Mouse (Mus musculus) heart, embryonic 10.5 days (tissue): Measurements from ENCODE around the gene Olfr470. TPM values are rescaled to one million over a fixed set of nuclear protein-coding genes. Genes with fewer than 3 reads are reported as not detected.
"Not testable (repeated sequence)": the region's sequence is repeated elsewhere in the genome, so short reads cannot be mapped to it uniquely, and the experiment has no call there.

Experiments
- DNase-seq: peaks from one replicate; pipeline ENCODE4 v3.0.0-alpha.2; 2017; ENCODE audit warnings: low spot score
- H3K27ac ChIP-seq: fragments of 300-500 bp; sonication (generic); 2 replicates; pipeline ENCODE4 v1.5.1; 2016; ENCODE audit warnings: mild to moderate bottlenecking
- H3K27me3 ChIP-seq: fragments of 300-500 bp; sonication (generic); 2 replicates; pipeline ENCODE4 v1.6.1; 2016; ENCODE audit warnings: mild to moderate bottlenecking; ENCODE audit not compliant: poor library complexity, insufficient read depth, severe bottlenecking
- H3K36me3 ChIP-seq: fragments of 300-500 bp; sonication (generic); 2 replicates; pipeline ENCODE4 v1.6.1; 2016; ENCODE audit warnings: mild to moderate bottlenecking, moderate library complexity
- H3K4me1 ChIP-seq: fragments of 300-500 bp; sonication (generic); 2 replicates; pipeline ENCODE4 v1.6.1; 2016; ENCODE audit warnings: mild to moderate bottlenecking
- H3K4me3 ChIP-seq: fragments of 300-500 bp; sonication (generic); 2 replicates; pipeline ENCODE4 v1.5.1; 2016; ENCODE audit warnings: mild to moderate bottlenecking, moderate library complexity
- H3K9me3 ChIP-seq: fragments of 300-500 bp; sonication (generic); 2 replicates; pipeline ENCODE4 v1.6.1; 2016; ENCODE audit warnings: mild to moderate bottlenecking, moderate library complexity
- WGBS: fragments of 180-500 bp; shearing (Covaris S2); methylation state at CpG from one replicate; pipeline ENCODE4 v1.1.7; 2016; 5-methylcytosine and 5-hydroxymethylcytosine counted together
- polyA plus RNA-seq: library from polyadenylated mRNA; unstranded; fragments of >200 nt; fragmentation: Nextera tagmentation; extraction: Ambion mirVana; gene quantifications from 2 replicates; pipeline ENCODE4 v1.2.1, GENCODE M21; 2016

Gene Olfr470
- not detected in 2 replicates for polyA plus RNA-seq

DNA sequence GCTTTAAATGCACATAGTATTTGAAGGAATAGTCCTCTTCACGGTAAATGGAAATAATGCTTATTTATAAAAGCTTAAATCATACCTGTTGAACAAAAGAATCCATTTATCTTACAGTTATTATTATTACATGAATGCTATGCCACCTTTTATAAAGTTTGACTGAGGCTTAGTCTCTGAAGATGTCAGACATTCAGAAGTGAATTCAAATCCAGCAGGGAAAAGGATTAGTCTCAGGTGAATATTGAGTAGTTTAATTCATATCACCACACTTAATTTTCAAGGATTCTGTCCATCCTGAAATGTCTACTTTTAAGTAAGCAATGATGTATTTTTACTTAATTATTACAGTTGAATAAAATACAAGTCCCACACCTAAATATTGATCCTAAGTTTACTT, at the start of gene Olfr470:
Gene Olfr470 (minus strand): TSS at position 101 of the 400 bp plus-strand sequence.
- DNase-seq, H3K4me3 ChIP-seq, H3K36me3 ChIP-seq, H3K9me3 ChIP-seq, H3K27me3 ChIP-seq, H3K27ac ChIP-seq, H3K4me1 ChIP-seq: not testable (repeated sequence)
- 64% methylated on average over 1 of the region's 1 CpGs for WGBS

DNA sequence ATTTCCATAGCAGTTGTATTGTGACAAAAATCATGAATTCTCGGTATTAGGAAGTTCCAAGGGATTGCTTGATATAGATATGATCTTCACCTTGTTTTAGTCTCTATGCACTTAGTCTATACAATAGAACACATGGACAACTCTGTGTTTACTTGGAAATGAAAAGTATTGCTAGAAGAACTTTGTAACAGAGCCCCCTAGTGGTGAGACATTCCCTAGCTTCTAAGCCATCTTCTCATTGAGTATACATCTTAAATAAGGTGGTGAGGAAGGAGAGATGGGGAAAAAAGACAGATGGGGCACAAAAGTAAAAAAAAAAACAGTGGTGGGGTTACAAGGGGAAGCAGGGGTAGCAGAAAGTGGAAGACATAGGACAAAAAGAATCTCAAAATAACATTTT, 5.6 kb downstream of the Olfr470 start:
- H3K27me3 ChIP-seq: no peaks in the 10 kb centered on the region
- H3K27ac ChIP-seq: no peak overlapping the region
- DNase-seq: no peak
- no peaks in the 10 kb centered on the region for H3K36me3 ChIP-seq
- no peak overlapping the region for H3K4me3 ChIP-seq
- 73% methylated on average over 1 of the region's 1 CpGs for WGBS
- no peaks in the 10 kb centered on the region for H3K9me3 ChIP-seq
- no peaks in the 10 kb centered on the region for H3K4me1 ChIP-seq

DNA sequence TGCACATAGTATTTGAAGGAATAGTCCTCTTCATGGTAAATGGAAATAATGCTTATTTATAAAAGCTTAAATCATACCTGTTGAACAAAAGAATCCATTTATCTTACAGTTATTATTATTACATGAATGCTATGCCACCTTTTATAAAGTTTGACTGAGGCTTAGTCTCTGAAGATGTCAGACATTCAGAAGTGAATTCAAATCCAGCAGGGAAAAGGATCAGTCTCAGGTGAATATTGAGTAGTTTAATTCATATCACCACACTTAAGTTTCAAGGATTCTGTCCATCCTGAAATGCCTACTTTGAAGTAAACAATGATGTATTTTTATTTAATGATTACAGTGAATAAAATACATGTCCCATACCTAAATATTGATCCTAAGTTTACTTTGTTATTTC, 21.8 kb downstream of the Olfr470 start, which contains the start of gene Olfr469:
Gene Olfr469 (minus strand): TSS at position 101 of the 400 bp plus-strand sequence.
- H3K9me3 ChIP-seq, H3K27ac ChIP-seq, H3K36me3 ChIP-seq, DNase-seq, H3K4me3 ChIP-seq, H3K4me1 ChIP-seq, H3K27me3 ChIP-seq: not testable (repeated sequence)

DNA sequence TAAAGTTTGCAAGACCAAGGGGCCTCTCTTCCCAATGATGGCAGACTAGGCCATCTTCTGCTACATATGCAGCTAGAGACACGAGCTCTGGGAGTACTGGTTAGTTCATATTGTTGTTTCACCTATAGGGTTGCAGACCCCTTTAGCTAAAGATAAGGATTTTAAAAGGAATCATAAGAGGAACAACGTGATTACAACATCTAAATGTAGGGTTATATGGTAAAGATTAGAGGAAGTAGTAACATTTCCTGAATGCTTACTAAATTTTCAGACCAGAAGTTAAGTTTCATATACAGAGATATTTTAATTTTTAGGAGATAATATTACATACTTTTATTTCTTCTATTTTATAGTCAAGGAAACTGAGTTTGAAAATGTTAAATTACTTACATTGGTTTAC, 23.4 kb downstream of the Olfr470 start:
- not testable (repeated sequence) for H3K9me3 ChIP-seq, H3K36me3 ChIP-seq, H3K4me1 ChIP-seq, H3K27me3 ChIP-seq, H3K27ac ChIP-seq, DNase-seq, H3K4me3 ChIP-seq
- 61% methylated on average over 2 of the region's 2 CpGs for WGBS

DNA sequence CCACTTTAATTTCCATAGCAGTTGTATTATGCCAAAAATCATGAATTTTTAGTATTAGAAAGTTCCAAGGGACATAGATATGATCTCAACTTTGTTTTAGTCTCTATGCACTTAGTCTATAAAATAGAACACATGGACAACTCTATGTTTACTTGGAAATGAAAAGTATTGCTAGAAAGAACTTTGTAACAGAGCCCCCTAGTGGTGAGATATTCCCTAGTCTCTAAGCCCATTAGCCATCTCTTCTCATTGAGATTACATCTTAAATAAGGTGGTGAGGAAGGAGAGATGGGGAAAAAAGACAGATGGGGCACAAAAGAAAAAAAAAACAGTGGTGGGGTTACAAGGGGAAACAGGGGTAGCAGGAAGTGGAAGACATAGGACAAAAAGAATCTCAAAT, 27.8 kb downstream of the Olfr470 start:
- Histone ChIP-seq H3K4me1 (no peaks in the 10 kb centered on the region), H3K9me3 (no peaks in the 10 kb centered on the region), H3K27ac (no peak overlapping the region), H3K36me3 (no peaks in the 10 kb centered on the region), H3K4me3 (no peak overlapping the region), H3K27me3 (no peaks in the 10 kb centered on the region)
- DNase-seq: no peak

DNA sequence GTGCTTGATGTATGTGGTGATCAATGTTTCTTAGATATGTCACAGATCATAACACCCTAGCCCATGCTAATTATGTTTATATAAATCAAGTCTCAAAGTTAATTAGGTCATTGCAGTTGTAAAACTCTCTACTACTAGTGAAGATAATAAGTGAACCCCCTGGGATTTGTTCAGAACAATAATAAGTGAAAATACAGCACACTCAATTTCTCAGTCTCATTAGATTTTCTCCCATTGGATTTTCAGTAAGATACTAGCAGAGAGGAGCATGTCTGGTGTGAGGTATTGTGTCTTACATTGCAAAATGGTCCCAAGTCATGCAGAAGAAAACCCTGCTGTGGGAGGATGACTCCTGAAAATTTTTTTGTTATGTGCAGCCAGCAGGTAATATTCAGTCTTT, 35.3 kb downstream of the Olfr470 start, which contains the start of gene Olfr467:
Gene Olfr467 (plus strand): TSS at position 301 of the 400 bp plus-strand sequence.
- Histone ChIP-seq H3K9me3 (no peaks in the 10 kb centered on the region), H3K4me3 (no peak within 1 kb of the TSS), H3K4me1 (no peaks in the 10 kb centered on the region), H3K27me3 (no peaks in the 10 kb centered on the region), H3K36me3 (no peaks in the 10 kb centered on the region), H3K27ac (no peak within 1 kb of the TSS)
- DNase-seq: no peak

DNA sequence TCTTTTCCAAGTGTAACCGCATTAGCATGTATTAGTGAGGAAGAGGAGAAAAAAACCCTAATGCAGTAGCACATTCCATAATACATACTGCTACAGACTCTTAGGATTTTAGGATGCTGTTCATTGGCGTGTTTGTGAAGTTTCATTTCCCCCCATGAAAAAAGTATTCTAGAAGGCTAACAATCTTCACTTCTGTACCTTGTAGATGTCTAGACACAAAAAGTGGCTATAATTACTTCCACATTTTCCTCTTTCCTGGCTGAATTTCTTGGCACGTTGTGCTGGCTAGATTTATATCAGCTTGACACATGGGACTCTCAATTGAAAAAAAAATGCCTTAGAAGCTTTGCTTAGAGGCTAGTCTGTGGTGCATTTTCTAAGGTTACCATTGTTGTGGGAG, 45.2 kb downstream of the Olfr470 start:
- Histone ChIP-seq H3K4me3 (no peak overlapping the region), H3K27me3 (no peaks in the 10 kb centered on the region), H3K9me3 (no peaks in the 10 kb centered on the region), H3K27ac (no peak overlapping the region), H3K36me3 (no peaks in the 10 kb centered on the region), H3K4me1 (no peaks in the 10 kb centered on the region)
- no peak for DNase-seq
- WGBS: 79% methylated on average over 3 of the region's 3 CpGs

DNA sequence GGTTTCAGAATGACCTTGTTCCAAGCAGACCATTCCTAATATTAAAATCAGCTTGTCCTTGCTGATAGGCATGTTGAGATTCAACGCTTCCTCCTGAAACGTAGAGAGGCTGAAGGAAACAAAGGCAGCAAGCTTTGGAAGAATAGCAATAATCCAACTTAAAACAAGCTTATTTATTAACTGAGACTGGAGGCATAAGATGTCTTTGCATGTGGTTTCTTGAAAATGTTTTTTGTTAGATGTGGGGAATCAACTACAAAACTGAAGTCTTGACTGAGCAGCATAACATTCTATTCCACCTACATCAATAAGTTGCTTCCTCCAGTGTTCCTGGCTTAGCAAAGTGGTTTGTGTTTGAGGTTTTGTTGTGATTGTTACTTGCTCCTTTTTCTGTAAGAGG, 46.2 kb downstream of the Olfr470 start, which contains the start of gene Ovch2:
Gene Ovch2 (minus strand): TSS at position 101 of the 400 bp plus-strand sequence.
- no peaks in the 10 kb centered on the region for H3K27me3 ChIP-seq
- H3K4me3 ChIP-seq: no peak within 1 kb of the TSS
- DNase-seq: no peak
- H3K36me3 ChIP-seq: no peaks in the 10 kb centered on the region
- WGBS: 87% methylated on average over 2 of the region's 2 CpGs
- H3K4me1 ChIP-seq: no peaks in the 10 kb centered on the region
- H3K27ac ChIP-seq: no peak within 1 kb of the TSS
- no peaks in the 10 kb centered on the region for H3K9me3 ChIP-seq

DNA sequence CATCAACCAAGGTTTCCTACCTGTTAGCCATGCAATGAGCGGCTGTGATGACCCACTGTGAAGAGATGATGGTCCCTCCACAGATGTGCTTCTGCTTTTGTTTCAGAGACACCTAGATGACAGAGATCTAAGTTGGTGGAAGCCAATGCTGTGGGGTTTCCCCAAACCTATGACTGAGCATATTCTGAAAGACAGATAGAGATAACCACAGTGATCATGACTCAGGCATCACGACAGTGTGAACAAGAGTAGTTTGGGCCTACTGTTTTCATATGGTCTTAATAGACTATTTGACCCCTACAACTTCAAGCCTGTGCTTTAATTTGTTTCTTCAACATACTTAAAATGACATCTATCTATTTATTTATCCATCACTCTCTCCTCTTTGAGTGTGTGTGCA, 50.8 kb downstream of the Olfr470 start:
- no peak for DNase-seq
- 81% methylated on average over 2 of the region's 2 CpGs for WGBS
- H3K4me3 ChIP-seq: no peak overlapping the region
- no peaks in the 10 kb centered on the region for H3K4me1 ChIP-seq
- H3K9me3 ChIP-seq: no peaks in the 10 kb centered on the region
- no peak overlapping the region for H3K27ac ChIP-seq
- no peaks in the 10 kb centered on the region for H3K36me3 ChIP-seq
- H3K27me3 ChIP-seq: no peaks in the 10 kb centered on the region

Other genes starting within 250 kb of the Olfr470 start
- 0.15 TPM in 1 of 2 replicates, not detected in the other for gene 5330417H12Rik, start 222.3 kb downstream of the Olfr470 start, polyA plus RNA-seq
- gene Cyb5r2, start 89.5 kb downstream of the Olfr470 start, polyA plus RNA-seq: 1.2 and 1.3 TPM in 2 replicates
- not detected in 2 replicates for gene Ovch2, start 46.3 kb downstream of the Olfr470 start, polyA plus RNA-seq
- gene Olfr467, start 35.2 kb downstream of the Olfr470 start, polyA plus RNA-seq: not detected in 2 replicates
- gene Olfr469, start 21.9 kb downstream of the Olfr470 start, polyA plus RNA-seq: not detected in 2 replicates
- gene Olfr472, start 50.4 kb upstream of the Olfr470 start, polyA plus RNA-seq: 0.03 TPM in 1 of 2 replicates, not detected in the other
- not detected in 2 replicates for gene Olfr473, start 83.0 kb upstream of the Olfr470 start, polyA plus RNA-seq
- gene Olfr474, start 107.2 kb upstream of the Olfr470 start, polyA plus RNA-seq: not detected in 2 replicates
- gene Olfr476, start 117.3 kb upstream of the Olfr470 start, polyA plus RNA-seq: not detected in 2 replicates
- gene Olfr477, start 139.2 kb upstream of the Olfr470 start, polyA plus RNA-seq: not detected in 2 replicates
- not detected in 2 replicates for gene Olfr478, start 186.5 kb upstream of the Olfr470 start, polyA plus RNA-seq
- not detected in 2 replicates for gene Olfr479, start 203.2 kb upstream of the Olfr470 start, polyA plus RNA-seq
- gene Olfr480, start 219.9 kb upstream of the Olfr470 start, polyA plus RNA-seq: not detected in 2 replicates
- not detected in 2 replicates for gene Olfr481, start 232.4 kb upstream of the Olfr470 start, polyA plus RNA-seq